Mouse (Mus musculus) ZHBTc4 (cell line): ENCODE measurements around the gene Notch2.

ENCODE experiments used
- DNase-seq: peaks from one replicate; pipeline ENCODE4 v3.0.0-alpha.2; 2011; ENCODE audit warnings: low read depth, low spot score

Notch2 gene

GRCm38 (mm10) chr3:98050492-98051406 is 37.4 kb downstream of the Notch2 start:
- no peak for DNase-seq

- DNase-seq: no peak
These were observed 38.2 kb downstream of the Notch2 start for GRCm38 (mm10) chr3:98051407-98051968.

GRCm38 (mm10) chr3:98052507-98053430 is 39.4 kb downstream of the Notch2 start:
- DNase-seq: no peak

- DNase-seq: no peak
These were observed 40.5 kb downstream of the Notch2 start for GRCm38 (mm10) chr3:98053817-98054216.

- DNase-seq: no peak
These were observed 41.1 kb downstream of the Notch2 start for GRCm38 (mm10) chr3:98054334-98055007.

GRCm38 (mm10) chr3:98055008-98055345 is 41.6 kb downstream of the Notch2 start:
- DNase-seq: no peak

GRCm38 (mm10) chr3:98055808-98056728 is 42.7 kb downstream of the Notch2 start:
- no peak for DNase-seq

- no peak for DNase-seq
These were observed 43.6 kb downstream of the Notch2 start for GRCm38 (mm10) chr3:98056956-98057365.

GRCm38 (mm10) chr3:98059076-98059475 is 45.7 kb downstream of the Notch2 start:
- no peak for DNase-seq

- no peak for DNase-seq
These were observed 47.8 kb downstream of the Notch2 start for GRCm38 (mm10) chr3:98060981-98061660.

GRCm38 (mm10) chr3:98061661-98062330 is 48.5 kb downstream of the Notch2 start:
- DNase-seq: no peak

GRCm38 (mm10) chr3:98062591-98063185 is 49.4 kb downstream of the Notch2 start:
- DNase-seq: no peak

GRCm38 (mm10) chr3:98063186-98063771 is 50.0 kb downstream of the Notch2 start:
- no peak for DNase-seq

GRCm38 (mm10) chr3:98063833-98064232 is 50.5 kb downstream of the Notch2 start:
- DNase-seq: no peak

- DNase-seq: no peak
These were observed 51.7 kb downstream of the Notch2 start for GRCm38 (mm10) chr3:98065004-98065403.

- DNase-seq: no peak
These were observed 53.1 kb downstream of the Notch2 start for GRCm38 (mm10) chr3:98066434-98066833.

- no peak for DNase-seq
These were observed 54.1 kb downstream of the Notch2 start for GRCm38 (mm10) chr3:98067413-98067812.

GRCm38 (mm10) chr3:98067852-98068491 is 54.6 kb downstream of the Notch2 start:
- no peak for DNase-seq
